Mouse (Mus musculus) spleen, adult 2 months (tissue): Measurements from ENCODE around the gene Repin1.

ENCODE experiments used
- CTCF ChIP-seq: fragments of 200-500 bp; IDR thresholded peaks from 2 replicates; pipeline ENCODE4 v1.5.1; 2011; ENCODE audit warnings: mild to moderate bottlenecking, inconsistent platforms; ENCODE audit not compliant: insufficient read depth, insufficient read length, insufficient replicate concordance; ENCODE audit errors: extremely low read depth
- POLR2A ChIP-seq: fragments of 200-500 bp; IDR thresholded peaks from 2 replicates; pipeline ENCODE4 v1.6.1; 2011; ENCODE audit warnings: low read depth, low read length, inconsistent platforms

GRCm38 (mm10) chr6:48566312-48566711, 27.4 kb upstream of the Repin1 start:
- TF ChIP-seq POLR2A (no peak), CTCF (no peak)
